Mouse (Mus musculus) midbrain, embryonic 12.5 days (tissue): ENCODE measurements around the gene Smarcc1. TPM values are rescaled to one million over a fixed set of nuclear protein-coding genes. Genes with fewer than 3 reads are reported as not detected.

Source experiments
- ATAC-seq: fragments of 200-750 bp; cut with Nextera tagmentation; 2 replicates; pipeline ENCODE4 v1.8.0; 2017; ENCODE audit warnings: low read depth, moderate TSS enrichment, moderate library complexity; ENCODE audit not compliant: low FRiP score
- H3K27ac ChIP-seq: fragments of 300-500 bp; sonication (generic); replicated peaks from 2 replicates; pipeline ENCODE4 v1.5.1; 2016; ENCODE audit warnings: mild to moderate bottlenecking
- H3K27me3 ChIP-seq: fragments of 300-500 bp; sonication (generic); 2 replicates; pipeline ENCODE4 v1.6.1; 2016; ENCODE audit warnings: mild to moderate bottlenecking
- H3K36me3 ChIP-seq: fragments of 300-500 bp; sonication (generic); 2 replicates; pipeline ENCODE4 v1.6.1; 2016
- H3K4me1 ChIP-seq: fragments of 300-500 bp; sonication (generic); 2 replicates; pipeline ENCODE4 v1.6.1; 2016
- H3K4me2 ChIP-seq: fragments of 300-500 bp; sonication (generic); replicated peaks from 2 replicates; pipeline ENCODE4 v1.6.1; 2016; ENCODE audit warnings: mild to moderate bottlenecking, moderate library complexity
- H3K4me3 ChIP-seq: fragments of 300-500 bp; sonication (generic); 2 replicates; pipeline ENCODE4 v1.5.1; 2016; ENCODE audit warnings: mild to moderate bottlenecking
- H3K9ac ChIP-seq: fragments of 300-500 bp; sonication (generic); replicated peaks from 2 replicates; pipeline ENCODE4 v1.6.1; 2016; ENCODE audit warnings: mild to moderate bottlenecking, moderate library complexity
- H3K9me3 ChIP-seq: fragments of 300-500 bp; sonication (generic); 2 replicates; pipeline ENCODE4 v1.6.1; 2016; ENCODE audit warnings: mild to moderate bottlenecking
- WGBS: fragments of 180-500 bp; shearing (Covaris S2); methylation state at CpG from one replicate; pipeline ENCODE4 v1.1.7; 2016; 5-methylcytosine and 5-hydroxymethylcytosine counted together
- polyA plus RNA-seq: library from polyadenylated mRNA; unstranded; fragments of >200 nt; fragmentation: Nextera tagmentation; extraction: Ambion mirVana; gene quantifications from 2 replicates; pipeline ENCODE4 v1.2.1, GENCODE M21; 2016

Gene Smarcc1
- polyA plus RNA-seq, 1 experiment from 2014 or later, result 208 TPM

DNA sequence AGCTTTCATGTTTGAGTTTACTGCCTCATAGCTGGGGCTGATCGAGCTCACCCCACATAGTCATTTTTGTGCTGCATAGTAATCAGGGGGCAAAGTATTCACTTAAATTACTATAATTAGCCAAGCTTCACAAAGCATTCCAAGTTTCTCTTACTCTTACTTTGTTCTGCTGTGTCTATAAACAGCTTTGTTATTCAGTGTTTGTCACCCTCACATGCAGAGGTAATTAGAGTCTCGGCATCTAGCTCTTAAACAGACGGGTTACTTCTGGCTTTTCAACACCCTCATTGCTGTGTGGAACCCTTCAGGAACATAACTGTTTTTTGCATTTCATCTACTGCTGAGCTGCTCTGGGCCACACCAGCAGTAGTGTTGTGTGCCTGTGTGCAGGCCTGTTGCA lies 91.5 kb downstream of the Smarcc1 start:
- no peak overlapping the region for H3K4me2 ChIP-seq
- no peaks in the 10 kb centered on the region for H3K27me3 ChIP-seq
- peaks cover 79% of the 10 kb centered on the region for H3K36me3 ChIP-seq
- peaks cover 18% of the 10 kb centered on the region for H3K4me1 ChIP-seq
- 88% methylated on average over 3 of the region's 3 CpGs for WGBS
- H3K9me3 ChIP-seq, result no peaks in the 10 kb centered on the region
- no peak for ATAC-seq
- H3K27ac ChIP-seq, result no peak overlapping the region
- no peak overlapping the region for H3K4me3 ChIP-seq
- no peak overlapping the region for H3K9ac ChIP-seq

DNA sequence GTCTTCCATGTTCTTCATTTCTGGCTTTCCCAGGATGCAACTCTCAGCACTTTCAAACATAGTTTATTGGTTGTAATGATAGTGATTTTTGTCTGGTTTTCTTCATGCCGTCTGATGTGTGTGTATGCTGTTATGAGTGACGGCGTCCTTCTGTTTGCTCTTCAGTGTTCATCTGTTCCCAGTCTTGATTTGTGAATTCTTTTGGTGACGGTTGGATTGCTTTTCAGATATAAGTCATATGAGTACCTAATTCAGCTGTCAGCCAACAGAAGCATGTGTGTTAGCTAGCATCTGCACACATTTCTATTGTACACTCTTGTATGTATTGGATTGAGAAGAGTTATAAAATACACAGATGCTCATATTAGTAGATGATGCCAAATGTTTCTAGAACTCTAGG lies 106.8 kb downstream of the Smarcc1 start:
- Histone ChIP-seq H3K9ac (no peak overlapping the region), H3K4me3 (no peak overlapping the region), H3K4me2 (no peak overlapping the region), H3K4me1 (no peaks in the 10 kb centered on the region), H3K36me3 (peaks cover 92% of the 10 kb centered on the region), H3K27me3 (no peaks in the 10 kb centered on the region), H3K27ac (no peak overlapping the region), H3K9me3 (no peaks in the 10 kb centered on the region)
- no peak for ATAC-seq
- 94% methylated on average over 4 of the region's 4 CpGs for WGBS

DNA sequence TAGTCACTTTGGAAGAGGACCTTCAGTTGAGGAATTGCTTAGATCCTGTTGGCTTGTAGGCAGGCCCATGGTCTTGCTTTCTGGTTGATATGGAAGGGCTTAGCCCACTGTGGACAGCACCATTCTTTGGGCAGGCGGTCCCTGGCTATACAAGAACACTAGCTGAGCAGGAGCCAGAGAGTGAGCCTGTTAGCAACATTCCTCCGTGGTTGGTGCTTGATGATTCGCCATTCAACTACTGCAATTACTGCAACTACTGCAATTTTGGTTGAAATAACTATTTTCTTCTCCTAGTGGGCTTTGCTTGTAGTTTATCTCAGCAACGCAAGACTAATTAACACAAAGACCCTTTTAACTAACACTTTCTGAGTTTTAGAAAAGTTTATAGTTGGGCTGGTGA lies 108.7 kb downstream of the Smarcc1 start:
- no peak for ATAC-seq
- WGBS, result 97% methylated on average over 4 of the region's 4 CpGs
- Histone ChIP-seq H3K9ac (no peak overlapping the region), H3K36me3 (peaks cover 93% of the 10 kb centered on the region), H3K9me3 (no peaks in the 10 kb centered on the region), H3K4me1 (no peaks in the 10 kb centered on the region), H3K27me3 (no peaks in the 10 kb centered on the region), H3K4me3 (no peak overlapping the region), H3K4me2 (no peak overlapping the region), H3K27ac (no peak overlapping the region)

GRCm38 (mm10) chr9:110228671-110229070 lies 111.2 kb downstream of the Smarcc1 start:
- Histone ChIP-seq H3K36me3 (peaks cover 91% of the 10 kb centered on the region), H3K9me3 (no peaks in the 10 kb centered on the region), H3K4me2 (no peak overlapping the region), H3K27ac (no peak overlapping the region), H3K27me3 (no peaks in the 10 kb centered on the region), H3K4me3 (no peak overlapping the region), H3K4me1 (no peaks in the 10 kb centered on the region), H3K9ac (no peak overlapping the region)
- WGBS, result 95% methylated on average over 6 of the region's 6 CpGs
- no peak for ATAC-seq

GRCm38 (mm10) chr9:110229112-110229511 lies 111.6 kb downstream of the Smarcc1 start:
- Histone ChIP-seq H3K27me3 (no peaks in the 10 kb centered on the region), H3K4me1 (no peaks in the 10 kb centered on the region), H3K4me3 (no peak overlapping the region), H3K4me2 (no peak overlapping the region), H3K36me3 (peaks cover 91% of the 10 kb centered on the region), H3K9ac (no peak overlapping the region), H3K27ac (no peak overlapping the region), H3K9me3 (no peaks in the 10 kb centered on the region)
- ATAC-seq, result no peak
- WGBS, result 100% methylated on average over 1 of the region's 1 CpGs

GRCm38 (mm10) chr9:110229566-110230248 lies 112.2 kb downstream of the Smarcc1 start:
- no peak overlapping the region for H3K9ac ChIP-seq
- H3K4me3 ChIP-seq, result no peak overlapping the region
- H3K4me1 ChIP-seq, result no peaks in the 10 kb centered on the region
- no peak for ATAC-seq
- no peaks in the 10 kb centered on the region for H3K9me3 ChIP-seq
- 0 out of 2 replicates have a peak overlapping the region, but pooled peaks have one; percentile 6 for H3K27ac ChIP-seq
- H3K36me3 ChIP-seq, result peaks cover 91% of the 10 kb centered on the region
- no peak overlapping the region for H3K4me2 ChIP-seq
- 86% methylated on average over 10 of the region's 10 CpGs for WGBS
- no peaks in the 10 kb centered on the region for H3K27me3 ChIP-seq

- no peak overlapping the region for H3K9ac ChIP-seq
- H3K4me2 ChIP-seq, result no peak overlapping the region
- WGBS, result 89% methylated on average over 16 of the region's 16 CpGs
- H3K4me1 ChIP-seq, result no peaks in the 10 kb centered on the region
- no peaks in the 10 kb centered on the region for H3K9me3 ChIP-seq
- no peak overlapping the region for H3K27ac ChIP-seq
- H3K36me3 ChIP-seq, result peaks cover 91% of the 10 kb centered on the region
- no peaks in the 10 kb centered on the region for H3K27me3 ChIP-seq
- no peak overlapping the region for H3K4me3 ChIP-seq
- ATAC-seq, result no peak
Measured at GRCm38 (mm10) chr9:110230395-110231071, 113.0 kb downstream of the Smarcc1 start.

DNA sequence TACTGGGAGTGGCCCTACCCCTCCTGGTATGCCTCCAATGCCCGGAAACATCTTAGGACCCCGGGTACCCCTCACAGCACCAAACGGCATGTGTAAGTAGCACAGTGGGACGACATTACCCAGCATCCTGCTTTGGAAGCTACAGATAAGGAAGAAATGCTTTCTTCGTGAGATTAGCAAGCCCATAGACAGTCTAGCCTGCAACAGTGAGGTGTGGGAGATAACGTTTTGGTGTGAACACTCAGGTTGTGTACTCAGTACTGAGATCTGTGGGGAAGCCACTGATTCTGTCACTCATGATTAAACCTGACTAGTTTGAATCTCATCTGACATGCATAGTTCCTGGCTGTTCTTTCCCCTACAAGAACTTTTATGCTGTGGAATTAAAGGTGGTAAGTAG lies 117.5 kb downstream of the Smarcc1 start:
- Histone ChIP-seq H3K4me2 (no peak overlapping the region), H3K9me3 (no peaks in the 10 kb centered on the region), H3K36me3 (peaks cover 89% of the 10 kb centered on the region), H3K27me3 (no peaks in the 10 kb centered on the region), H3K27ac (no peak overlapping the region), H3K9ac (no peak overlapping the region), H3K4me1 (no peaks in the 10 kb centered on the region), H3K4me3 (no peak overlapping the region)
- ATAC-seq, result no peak
- WGBS, result 96% methylated on average over 6 of the region's 6 CpGs

DNA sequence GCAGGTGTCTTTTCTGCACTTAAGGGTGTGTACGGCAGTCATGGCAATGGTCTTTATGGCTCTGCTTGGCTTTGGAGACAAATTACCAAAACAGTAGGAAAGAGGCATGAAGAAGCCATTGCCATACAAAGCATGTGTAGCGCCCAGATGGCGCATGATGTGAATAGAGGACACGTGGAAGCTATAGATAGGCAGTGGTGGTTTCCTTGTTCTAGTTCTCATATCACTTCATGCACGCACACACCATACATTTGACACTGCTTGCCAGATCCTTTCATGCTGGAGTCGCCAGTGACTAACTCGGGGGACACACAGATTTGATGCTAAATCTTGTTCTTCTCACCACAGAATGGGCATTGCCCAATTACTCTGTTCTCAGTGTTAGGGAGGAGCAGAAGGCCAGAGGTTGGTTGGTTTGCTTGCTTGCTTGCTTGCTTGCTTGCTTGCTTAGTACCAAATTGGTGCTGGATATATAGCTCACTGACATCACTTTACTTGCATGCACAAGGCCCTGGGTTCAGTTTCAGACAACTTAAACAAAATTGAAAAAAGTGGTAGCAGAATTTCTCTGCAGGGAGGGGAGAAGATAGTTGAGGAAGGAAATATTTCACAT lies 125.8 kb downstream of the Smarcc1 start, which contains the start of gene Cspg5:
Gene Cspg5 (plus strand): TSS at position 563 of the 613 bp plus-strand sequence.
- Histone ChIP-seq H3K4me2 (peak within 1 kb of the TSS; percentile 99), H3K36me3 (peaks cover 32% of the 10 kb centered on the region), H3K4me1 (peaks cover 17% of the 10 kb centered on the region), H3K9ac (no peak within 1 kb of the TSS), H3K4me3 (peak within 1 kb of the TSS; percentile 69; the same call in 1 of the 2 replicates), H3K27me3 (peaks cover 6% of the 10 kb centered on the region; the same call in 1 of the 2 replicates), H3K27ac (no peak within 1 kb of the TSS), H3K9me3 (no peaks in the 10 kb centered on the region)
- 91% methylated on average over 7 of the region's 7 CpGs for WGBS
- no peak for ATAC-seq

DNA sequence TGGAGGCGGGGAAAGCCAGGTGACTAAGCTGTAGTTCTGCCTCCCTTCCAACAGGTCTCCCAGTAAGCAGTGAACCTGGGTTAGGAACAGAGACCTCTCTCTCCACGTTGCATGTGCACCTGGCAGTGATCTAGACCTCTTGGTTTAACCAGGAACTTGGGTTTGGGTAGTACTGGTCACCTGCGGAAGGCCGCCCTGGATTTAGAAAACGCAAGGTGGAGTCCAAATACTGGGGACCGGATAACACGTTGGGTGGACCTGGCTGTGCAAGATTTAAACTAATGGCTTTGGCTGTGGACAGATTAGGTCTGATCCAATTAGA lies 127.0 kb downstream of the Smarcc1 start:
- Histone ChIP-seq H3K9me3 (no peaks in the 10 kb centered on the region), H3K4me2 (peak overlapping the region; percentile 99), H3K36me3 (peaks cover 23% of the 10 kb centered on the region), H3K4me3 (peak overlapping the region; percentile 69), H3K4me1 (peaks cover 26% of the 10 kb centered on the region), H3K9ac (0 out of 2 replicates have a peak overlapping the region, but pooled peaks have one; percentile 76), H3K27me3 (peaks cover 6% of the 10 kb centered on the region; the same call in 1 of the 2 replicates), H3K27ac (no peak overlapping the region)
- no peak; the same call in 1 of the 2 replicates for ATAC-seq
- 20% methylated on average over 7 of the region's 7 CpGs for WGBS

DNA sequence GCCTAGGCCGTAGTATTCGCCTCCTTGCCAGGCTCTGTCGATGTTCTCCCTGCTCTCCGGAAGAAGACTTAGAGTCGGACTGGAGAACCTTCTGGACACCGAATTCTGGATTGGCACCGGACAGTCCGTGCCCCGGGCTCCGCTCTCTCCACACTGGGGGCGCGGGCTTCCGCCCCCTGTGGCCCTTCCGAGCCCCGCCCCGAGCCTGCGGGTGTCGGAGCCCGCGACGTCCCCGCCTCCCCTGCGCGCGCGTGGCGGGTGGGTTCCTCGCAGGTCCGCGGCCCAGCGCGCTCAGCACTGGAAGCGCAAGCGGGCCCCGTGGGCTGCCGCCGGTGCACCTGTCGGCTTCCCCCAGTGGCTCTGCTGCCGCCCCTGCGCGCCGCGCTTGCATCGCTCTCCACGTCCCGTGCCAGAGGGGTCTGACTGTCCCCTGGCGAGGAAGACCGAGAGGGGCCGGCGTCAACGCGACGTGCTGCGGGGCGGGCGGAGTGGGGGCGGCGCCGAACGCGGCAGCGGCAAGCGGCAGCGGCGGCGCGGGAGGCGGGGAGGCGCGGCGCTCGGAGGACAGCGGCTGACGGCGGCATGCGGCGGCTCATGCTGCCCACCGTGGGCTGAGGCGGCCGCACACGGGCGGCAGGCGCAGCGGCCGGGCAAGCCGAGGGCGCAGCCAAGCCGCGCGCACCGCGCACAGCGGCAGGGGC lies 127.5 kb downstream of the Smarcc1 start:
- under 1% methylated on average over 93 of the region's 93 CpGs for whole genome bisulfite sequencing
- Histone ChIP-seq H3K4me2 (peak overlapping the region; percentile 99), H3K4me1 (peaks cover 31% of the 10 kb centered on the region), H3K27me3 (peaks cover 6% of the 10 kb centered on the region; the same call in 1 of the 2 replicates), H3K9ac (peak overlapping the region; percentile 76), H3K4me3 (peak overlapping the region; percentile 69), H3K9me3 (no peaks in the 10 kb centered on the region), H3K27ac (peak overlapping the region; percentile 81), H3K36me3 (peaks cover 20% of the 10 kb centered on the region; the same call in 1 of the 2 replicates)
- ATAC-seq, result peak; percentile 32
